Mouse (Mus musculus): ENCODE measurements around the gene Akr1cl.
A peak's percentile ranks its signal among the peaks of the same experiment; 100 is the strongest.

Akr1cl gene

DNA sequence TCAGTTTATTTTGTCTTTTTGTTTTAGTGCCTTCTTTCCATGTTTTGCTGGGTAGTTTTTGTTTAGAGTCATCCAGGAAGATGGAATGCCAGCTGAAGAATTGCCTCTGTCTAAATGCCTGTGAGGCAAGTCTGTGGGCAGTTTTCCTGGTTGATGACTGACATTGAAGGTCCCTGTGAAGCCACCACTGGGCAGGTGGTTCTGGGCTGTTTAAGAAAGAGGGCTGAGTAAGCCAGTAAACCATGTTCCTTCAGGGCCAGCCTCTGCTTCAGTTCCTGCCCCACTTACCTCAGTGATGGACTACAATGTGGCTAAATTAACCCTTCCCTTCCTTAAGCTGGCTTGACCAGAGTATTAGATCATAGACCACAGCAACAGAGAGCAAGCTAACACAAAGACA lies 44.4 kb downstream of the Akr1cl start:
- DNase-seq (ENCODE audit: low spot score in 2 of 2), result no peak

GRCm38 (mm10) chr1:64986120-64986519 lies 46.4 kb downstream of the Akr1cl start:
- DNase-seq (ENCODE audit: low spot score in 2 of 2), result peak in 1 of 2 experiments; percentile 40

GRCm38 (mm10) chr1:64983247-64983646 lies 49.3 kb downstream of the Akr1cl start:
- DNase-seq (ENCODE audit: low spot score in 2 of 2), result no peak

DNA sequence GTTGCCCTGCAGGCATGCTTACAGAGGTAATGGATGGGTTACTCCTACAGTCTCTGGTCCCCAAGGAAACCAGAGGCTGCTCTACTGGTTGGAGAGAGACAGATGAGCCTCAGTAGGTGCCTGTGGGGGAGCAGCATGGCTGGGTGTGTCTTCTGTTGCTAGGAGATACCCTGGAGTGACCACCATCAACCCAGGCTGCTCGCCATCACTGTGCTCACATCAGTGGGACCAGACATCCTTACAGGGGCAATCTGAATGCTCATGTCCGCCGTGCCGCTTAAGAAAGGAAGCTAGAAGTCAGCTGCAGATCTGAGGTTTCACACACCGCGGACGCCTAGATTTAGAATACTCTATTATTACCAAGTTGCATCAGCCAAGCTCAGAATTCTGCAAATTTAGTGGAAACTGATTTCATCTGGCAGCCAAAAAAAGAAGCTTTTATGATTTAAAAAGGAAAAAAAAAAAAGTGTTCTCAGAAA lies 54.2 kb downstream of the Akr1cl start:
- peak; percentile 24 to 52 for DNase-seq (ENCODE audit: low spot score in 2 of 2)

DNA sequence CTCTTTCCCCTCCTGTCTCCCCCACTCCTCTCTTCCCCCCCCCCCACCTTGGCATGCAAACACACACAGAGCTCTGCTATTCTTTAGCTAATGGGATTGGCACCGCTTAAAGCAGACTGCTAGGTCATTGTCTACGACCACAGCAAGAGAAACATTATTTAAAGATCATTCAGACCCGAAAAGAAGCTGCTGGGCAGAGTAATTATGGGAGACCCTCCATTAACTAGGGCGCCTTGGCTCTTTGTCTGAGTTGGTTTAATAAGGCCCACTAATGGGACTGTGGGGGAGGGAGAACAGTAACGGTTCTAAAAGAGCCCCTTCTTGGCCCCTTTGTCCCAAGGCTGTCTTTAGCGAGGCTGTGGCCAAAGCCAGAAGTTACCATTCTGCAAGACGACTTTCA lies 57.2 kb downstream of the Akr1cl start:
- DNase-seq (ENCODE audit: low spot score in 2 of 2), result no peak

DNA sequence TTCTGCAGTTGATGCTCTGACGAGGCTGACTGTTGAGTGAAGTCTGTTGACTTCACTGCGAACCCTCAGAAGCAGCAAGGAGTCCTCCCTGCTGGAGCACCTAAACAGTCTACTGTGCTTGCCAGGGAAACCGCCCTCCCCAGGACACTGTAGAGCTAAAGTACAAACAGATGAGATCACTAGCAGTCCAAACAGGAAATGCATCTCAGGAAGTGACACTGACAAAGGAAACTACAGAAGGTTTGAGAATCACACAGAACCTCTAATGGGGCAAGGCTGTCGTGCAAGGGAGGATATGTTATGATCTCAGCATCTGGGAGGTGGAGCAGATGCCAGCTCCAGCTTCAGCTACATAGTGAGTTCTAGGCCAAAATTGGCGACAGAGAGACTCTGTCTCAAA lies 61.9 kb downstream of the Akr1cl start:
- DNase-seq (ENCODE audit: low spot score in 2 of 2), result no peak

Data from frontal cortex, postnatal 10 days (tissue).